Mouse (Mus musculus) forelimb bud, embryonic 11.5 days (tissue): ENCODE data around the gene Furin.
A peak's percentile ranks its signal among the peaks of the same experiment; 100 is the strongest.

ENCODE experiments used
- DNase-seq: peaks from one replicate; pipeline ENCODE4 v3.0.0-alpha.2; 2012; ENCODE audit warnings: low read depth, low spot score

Gene Furin

DNA sequence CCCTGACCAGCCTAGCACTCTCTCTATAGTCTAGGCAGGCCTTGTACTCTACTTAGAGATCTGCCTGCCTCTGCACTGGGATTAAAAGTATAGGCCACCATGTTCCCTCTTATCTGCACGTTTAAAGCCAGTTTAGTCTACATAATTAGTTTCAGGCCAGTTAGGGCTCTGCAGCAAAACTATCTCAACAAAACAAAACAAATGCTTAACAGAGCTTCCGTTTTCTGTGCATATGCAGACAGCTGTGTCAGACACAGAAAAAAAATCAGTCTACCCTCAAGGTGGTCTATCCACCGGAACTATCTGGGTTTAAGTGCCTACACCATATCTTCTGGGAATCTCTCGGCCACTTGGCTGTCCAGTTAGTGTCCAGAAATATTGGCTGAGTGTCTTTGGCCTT, 31.9 kb downstream of the Furin start:
- no peak for DNase-seq

DNA sequence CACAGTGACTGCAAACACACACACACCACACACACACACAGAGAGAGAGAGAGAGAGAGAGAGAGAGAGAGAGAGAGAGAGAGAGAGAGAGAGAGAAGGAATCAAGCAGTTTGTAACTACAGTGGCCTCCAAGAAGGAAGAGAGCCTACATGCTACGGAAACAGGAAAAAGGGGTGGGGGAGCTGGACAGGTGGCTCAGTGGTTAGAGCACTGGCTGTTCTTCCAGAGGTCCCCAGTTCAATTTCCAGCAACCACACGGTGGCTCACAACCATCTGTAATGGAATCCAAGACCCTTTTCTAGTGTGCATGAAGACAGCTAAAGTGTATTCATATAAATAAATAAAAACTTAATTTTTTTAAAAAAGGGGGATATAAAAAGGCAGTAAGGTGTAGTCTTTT, 32.6 kb downstream of the Furin start:
- DNase-seq = no peak

DNA sequence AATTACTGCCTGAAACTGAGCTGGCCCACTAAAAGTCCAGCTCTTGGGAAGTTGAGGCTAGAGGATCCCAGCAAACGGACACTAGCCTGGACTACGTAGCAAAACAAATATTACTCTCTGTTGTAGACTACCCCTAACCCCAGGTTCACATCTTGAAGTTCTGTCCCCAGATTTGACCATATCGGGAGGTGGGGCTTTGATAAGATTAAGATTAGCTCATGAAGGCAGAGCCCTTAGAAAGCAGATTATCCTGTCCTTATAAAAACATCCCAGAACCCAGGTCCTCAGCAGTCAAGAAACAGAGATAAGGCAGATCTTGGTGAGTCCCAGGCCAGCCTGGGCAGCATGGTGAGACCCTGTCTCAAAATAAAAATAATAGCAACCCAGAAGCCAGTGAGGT, 33.1 kb downstream of the Furin start:
- DNase-seq = no peak

DNA sequence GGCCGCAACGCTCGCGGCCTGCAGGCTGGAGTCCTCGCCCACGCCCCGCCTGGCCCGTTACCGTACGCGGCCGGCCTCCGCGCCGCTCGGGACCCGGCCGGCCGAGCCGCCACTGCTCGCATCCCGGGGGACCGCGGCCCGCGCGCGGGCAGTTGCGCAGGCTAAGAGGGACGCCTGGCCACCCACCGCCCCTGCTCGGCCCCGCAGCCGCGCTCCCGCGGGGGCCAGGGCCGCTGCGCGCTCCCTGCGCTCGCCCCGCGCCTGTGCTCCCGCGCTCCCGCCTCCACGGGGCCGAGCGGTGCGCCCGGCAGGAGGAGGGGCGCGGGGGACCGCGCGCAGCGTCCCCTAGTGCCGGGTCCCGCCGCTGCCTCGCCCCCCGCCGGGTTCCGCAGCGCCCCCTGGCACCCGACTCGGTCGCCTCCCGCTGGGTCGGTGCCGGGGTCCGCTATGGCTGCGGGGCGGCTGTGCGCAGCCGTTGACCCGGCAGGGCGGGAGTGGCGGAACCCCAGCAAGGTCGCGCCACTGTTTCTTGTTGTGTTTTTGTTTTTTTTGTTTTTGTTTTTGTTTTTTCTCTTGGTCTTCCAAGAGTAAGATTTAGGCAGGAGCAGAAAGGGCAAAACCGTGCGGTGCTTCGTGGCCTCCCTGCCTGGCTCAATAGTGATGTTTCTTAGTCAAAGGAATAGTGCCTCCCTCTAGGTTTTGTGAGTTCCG, 34.0 kb downstream of the Furin start, which contains the start of gene Man2a2:
Gene Man2a2 (minus strand): TSS at position 335 of the 711 bp plus-strand sequence.
- DNase-seq = peak; percentile 51

DNA sequence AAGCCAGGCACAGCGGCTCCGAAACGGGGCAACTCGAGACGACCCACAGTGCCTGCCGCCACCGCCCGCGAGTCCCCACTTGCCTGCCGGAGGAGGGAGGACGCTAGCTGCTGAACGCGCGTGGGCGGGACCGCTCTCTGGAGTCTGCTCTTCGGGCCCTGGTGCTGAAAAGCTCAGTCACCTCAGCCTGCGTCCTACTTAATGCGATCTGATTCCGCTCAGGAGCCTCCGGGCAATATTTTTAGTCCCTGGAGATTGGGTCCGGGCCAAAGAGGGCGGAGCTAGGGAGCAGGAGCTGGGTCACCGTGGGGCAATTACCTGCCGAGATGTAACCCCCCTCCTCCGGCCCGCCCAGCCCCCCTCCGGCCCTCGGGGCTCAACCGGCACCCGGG, 34.6 kb downstream of the Furin start:
- DNase-seq = peak; percentile 75

DNA sequence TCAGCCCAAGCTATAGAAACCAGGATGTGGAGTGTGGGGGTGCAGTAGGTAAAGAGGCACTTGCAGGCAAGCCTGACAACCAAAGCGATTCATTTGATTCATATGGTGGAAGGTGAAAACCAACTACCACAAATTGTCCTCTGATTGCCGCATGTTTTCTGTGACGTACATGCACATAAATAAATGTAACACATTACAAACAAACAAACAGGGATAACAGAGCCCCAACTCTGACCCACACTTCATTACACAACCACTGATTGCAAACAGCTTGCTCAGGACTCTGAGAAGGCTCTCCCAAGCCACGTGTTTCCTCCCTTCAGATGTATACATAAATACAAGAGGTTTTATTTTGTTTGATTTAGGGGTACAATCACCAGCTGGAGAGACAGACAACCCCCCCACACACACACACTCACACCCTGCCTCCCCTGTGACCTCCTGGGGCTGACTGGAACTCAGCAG, 35.2 kb downstream of the Furin start:
- DNase-seq = no peak

DNA sequence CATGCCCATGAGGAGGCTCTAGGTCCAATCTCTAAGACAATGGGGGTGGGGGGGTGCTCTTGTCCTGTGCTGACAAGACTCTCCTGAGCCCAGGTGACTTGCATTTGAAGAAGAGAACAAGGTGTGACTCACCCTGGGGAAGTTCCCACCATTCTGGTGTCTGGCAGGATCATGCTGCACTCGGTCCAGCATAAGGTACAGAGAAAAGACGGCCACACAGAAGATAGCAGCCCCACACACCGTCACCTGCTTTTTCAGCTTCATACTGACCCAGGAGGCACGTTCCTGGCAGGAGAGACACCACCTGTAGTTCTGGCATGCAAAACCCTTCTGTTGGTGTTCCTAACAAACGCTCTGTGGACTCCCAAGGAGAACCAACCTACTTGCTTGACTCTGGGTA, 35.8 kb downstream of the Furin start:
- DNase-seq = no peak

DNA sequence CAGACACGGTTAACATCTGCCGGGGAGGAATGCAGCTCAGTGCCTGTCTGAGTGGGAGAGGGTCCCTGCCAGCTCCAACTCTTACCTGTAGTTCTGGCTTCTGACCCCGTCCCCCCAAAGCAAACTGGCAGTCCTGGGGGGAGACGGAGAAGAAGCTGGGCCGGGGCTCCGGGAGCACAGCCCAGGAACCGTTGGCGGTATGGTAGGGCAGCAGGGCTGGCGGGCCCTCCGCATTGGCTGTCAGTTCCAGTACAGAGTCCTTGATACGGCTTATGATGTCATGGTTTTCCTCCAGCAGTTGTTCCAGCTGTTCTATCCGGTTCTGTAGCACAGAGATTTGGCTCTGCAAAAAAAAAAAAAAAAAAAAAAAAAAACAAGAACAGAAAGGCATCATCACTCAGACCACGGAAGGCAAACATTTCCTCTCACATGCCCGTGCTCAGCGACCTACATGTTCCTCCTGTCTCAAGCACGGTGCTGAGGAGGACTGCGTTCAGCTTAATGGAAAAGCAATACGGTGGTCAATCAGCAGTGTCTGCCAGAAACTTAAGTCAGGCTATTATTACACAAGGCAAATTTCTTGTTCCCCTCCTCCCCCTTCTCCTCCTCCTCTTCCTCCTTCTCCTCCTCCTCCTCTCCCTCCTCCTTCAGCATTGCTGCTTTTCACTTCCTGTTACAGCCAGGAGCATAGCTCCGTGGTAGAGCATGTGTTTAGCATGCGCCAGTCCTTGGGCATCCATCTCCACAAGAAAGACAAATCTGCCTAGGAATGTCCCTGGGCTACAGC, 36.4 kb downstream of the Furin start:
- DNase-seq = no peak

DNA sequence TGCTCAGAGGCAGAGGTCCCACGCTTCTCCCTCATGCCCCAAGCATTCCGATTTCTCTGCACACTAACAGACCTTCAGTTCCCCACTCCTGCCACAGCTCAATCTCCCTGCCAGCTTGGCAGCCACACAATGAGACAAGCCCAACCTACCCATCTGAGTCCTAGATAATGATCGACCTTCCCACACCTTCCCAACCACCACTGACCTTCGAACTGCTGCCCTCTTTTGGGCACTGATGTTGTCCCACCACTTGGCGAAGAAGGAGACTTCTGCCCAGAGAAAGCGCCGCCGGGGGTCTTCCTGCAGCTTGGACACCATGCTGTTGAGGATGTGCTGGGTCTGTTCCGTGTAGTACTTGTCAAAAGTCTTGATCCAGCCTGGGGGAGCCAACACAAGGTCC, 37.2 kb downstream of the Furin start:
- no peak for DNase-seq

DNA sequence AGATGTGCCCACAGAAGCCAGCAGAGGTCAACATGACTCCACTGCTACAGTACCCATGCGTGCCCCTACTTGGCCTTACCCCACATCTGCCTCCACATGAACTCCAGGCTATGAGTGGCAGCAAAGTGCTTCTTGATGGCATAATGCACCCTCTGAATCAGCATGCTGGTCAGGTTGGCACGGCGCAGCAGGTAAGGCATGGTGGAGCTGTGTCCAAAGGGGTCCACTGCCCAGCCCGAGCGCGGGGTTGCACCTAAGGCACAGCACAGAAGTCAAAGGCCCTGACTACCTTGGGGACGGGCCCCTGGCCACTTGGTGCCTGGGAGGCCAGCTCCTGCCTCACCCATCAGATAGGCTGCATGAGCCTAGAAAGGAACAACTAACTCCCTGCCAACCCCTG, 38.0 kb downstream of the Furin start:
- no peak for DNase-seq

DNA sequence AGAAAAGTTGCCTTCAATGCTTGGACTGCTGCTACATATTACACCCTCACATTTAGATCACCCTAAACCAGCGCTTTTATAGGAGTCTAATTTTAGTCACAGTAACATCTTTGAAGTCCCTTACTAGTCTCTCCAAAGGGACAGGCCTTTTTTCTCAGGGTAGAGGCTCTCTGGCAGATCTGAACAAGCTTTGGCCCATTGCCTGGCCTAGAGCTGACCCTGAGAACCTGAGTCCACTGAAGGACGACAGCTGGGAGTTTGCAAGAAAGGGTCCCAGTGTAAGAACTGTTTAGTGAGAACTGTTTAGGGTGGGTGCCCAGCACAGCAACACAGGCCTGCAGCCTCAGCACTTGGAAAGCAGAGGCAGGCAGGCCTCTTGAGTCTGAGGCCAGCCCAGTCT, 39.5 kb downstream of the Furin start:
- no peak for DNase-seq

DNA sequence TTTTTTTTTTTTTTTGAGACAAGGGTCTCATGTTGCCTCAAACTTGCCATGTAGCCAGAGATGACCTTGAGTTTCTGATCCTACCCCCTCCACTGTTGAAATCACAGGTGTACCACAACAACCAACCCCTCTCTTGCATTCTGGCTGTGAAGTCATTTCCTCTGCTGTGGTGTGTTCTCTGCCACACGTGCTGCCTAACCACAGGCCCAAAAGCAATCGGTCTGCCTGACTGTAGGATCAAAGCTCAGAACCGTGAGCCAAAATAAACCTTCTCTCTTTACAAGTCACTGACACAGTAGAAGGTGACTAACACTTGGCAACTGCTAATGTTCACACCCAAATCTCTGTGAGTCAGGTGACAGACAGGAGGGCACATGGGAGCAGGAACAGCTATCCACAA, 44.8 kb downstream of the Furin start:
- no peak for DNase-seq

DNA sequence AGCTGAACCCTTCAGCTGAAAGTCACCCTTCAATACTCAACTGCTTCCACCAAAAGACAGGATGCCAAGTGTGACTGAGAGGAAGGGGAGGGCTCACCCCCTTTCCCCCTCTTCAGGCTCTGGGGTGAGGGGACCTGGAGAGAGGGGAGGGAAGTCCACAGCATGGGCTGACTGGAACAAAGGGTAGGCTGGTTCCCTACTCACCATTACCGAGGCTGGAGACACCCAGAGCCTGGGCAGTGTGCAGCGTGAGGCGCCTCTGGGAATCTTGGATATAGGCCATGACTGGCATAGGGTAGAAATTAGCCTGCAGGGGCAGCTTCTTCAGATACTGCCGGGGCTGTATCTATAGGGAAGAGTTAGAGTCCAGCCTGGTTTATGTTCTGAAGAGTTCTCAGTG, 47.2 kb downstream of the Furin start:
- no peak for DNase-seq

DNA sequence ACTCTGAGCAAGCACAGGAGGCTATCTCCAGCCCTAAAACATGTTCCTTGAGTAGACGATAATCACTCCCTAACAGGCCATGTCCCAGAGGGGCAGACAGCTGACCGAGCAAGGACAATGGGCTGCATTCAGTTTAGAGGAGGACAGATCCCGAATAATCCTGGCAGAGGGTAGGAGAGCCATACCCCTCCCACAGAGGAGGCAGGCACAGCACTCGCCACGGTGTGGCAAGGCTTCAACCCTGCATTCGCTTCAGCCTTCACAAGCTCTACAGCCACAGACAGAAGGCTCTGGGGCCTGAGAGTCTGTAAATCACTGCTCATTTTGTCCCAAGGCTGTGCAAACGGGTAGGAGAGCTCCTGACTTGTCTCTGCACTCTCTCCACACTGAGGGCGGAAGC, 48.1 kb downstream of the Furin start:
- DNase-seq = no peak

DNA sequence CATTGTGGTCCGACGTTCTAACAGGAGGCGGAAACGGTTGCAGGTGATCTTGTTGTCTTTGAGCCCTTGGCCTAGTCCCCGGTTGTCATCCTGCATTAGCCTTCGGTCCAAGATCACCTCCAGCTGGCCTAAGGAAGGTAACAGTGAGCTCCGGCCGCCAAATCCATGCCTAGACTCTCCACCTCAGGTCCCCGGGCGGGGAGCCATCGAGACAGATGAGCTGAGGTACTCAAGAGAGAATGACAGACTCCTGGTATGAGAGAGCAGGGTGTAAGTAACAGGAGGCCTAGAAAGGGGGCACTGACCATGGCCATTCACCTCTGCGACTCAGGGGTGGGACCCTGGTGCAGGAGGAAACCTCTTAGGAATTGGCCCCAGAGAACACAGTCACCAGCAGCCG, 48.9 kb downstream of the Furin start:
- DNase-seq = no peak

DNA sequence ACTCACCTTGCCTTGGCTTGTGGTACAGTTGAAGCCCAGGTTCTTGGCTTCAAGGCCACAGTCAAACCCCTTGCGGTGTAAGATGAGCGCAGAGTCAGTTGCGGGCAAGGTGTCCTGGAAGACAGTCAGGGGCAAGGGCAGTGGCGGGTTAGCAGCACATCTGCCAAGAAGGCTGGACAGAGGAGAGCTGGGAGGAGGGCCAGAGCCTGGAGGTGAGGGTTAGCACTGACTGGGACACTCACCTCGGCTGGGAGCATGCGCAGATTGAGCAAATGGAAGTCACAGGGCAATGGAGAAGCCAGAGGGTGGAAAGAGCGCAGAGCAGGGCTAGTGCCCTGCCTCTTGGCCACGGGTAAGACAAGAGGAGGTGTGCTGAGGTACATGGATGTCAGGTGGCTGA, 52.3 kb downstream of the Furin start:
- DNase-seq = no peak

DNA sequence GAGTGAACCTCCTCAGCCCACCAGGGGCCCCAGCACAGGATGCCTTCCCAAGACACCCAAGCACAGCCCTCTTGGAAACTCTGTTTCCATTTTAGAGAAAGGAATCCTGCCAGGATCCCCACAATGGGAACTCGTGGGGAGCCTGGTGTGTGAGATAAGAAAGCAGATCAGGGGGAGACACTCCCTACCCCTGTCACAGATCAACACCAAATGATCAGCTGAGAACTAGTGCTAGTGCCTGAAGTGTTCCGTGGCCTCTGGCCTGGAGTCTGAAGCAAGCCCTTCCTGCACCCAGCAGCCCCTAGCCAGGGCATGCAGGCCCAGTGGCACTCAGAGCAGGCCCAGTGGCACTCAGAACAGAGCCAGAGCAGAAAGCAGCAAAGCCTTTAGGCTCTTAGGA, 54.4 kb downstream of the Furin start:
- no peak for DNase-seq

DNA sequence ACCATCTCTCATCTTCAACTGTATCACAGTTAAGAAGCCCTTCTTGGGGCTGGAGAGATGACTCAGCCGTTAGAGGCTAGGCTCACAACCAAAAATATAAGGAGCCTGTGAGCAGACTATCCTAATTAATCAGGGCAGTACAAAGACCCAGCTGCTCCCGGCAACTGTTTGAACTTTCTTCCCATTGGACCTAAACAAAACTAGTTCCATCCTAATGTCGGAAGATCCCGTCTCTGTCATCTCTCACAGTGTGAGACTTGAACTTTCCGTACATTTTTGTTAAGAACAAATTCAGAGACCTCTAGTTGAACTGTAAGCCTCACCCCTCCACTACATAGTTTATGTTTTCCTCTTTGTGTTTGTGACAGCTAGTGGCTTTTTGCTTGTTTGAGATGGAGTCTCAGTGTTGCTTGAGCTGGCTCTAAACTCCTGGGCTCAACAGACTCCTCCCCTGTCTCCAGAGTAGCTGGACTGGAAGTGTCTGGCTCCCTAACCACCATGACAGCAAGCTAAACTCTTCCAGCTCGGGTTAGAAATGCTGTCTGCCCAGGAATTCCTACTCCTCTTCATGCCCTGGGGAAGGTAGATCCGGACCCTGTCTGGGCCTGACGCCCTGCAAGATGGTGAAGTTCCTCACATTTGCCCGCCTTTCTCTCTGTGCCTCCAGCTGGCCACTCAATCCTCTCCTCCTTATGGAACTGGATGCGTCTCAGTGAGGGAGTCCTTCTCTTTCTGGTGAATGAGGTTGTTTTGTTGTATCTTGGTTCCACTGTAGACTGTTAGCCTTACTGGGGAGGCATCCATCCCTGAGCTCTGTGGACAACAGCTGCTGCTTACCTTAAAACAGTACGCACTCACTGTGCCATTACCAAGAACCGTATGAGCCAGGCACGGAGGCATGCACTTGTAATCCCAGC, 57.3 kb downstream of the Furin start:
- no peak for DNase-seq

DNA sequence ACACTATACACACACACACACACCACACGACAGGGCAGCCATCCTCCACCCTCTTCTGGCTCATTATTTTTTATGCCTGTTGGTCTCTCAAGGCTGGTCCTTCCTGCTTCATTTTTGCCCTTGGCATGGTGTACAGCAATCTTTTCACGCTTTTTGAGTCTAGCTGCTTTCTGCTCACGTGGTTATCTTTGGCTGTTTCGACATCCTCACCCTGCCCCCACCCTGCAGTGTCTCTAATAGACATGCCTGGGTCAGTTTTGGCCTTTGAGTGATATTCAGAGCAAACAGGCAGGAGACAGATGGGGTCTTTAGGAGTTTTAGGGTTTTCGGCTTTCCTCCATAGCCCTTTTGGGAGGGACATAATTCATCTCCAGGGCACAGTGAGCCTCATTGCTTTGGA, 58.4 kb downstream of the Furin start:
- no peak for DNase-seq

DNA sequence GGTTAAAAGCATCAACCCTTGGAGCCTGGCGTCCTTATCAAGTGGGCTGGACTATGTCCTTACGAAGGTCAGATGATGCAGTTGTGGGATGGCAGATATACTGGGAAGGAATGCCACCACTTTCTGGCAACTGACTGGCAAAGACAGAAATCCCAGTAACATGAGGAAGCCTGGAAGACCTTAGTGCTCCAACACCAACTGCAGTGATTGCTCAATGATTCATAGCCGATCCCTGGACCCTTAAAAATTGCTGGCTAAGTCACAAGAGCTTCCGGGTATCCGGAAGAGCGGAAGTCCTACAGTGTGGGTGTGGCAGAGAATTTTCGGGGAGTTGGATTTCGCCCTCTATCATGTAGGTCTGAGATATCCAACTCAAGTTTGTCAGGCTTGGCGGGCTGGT, 59.1 kb downstream of the Furin start:
- DNase-seq = no peak

DNA sequence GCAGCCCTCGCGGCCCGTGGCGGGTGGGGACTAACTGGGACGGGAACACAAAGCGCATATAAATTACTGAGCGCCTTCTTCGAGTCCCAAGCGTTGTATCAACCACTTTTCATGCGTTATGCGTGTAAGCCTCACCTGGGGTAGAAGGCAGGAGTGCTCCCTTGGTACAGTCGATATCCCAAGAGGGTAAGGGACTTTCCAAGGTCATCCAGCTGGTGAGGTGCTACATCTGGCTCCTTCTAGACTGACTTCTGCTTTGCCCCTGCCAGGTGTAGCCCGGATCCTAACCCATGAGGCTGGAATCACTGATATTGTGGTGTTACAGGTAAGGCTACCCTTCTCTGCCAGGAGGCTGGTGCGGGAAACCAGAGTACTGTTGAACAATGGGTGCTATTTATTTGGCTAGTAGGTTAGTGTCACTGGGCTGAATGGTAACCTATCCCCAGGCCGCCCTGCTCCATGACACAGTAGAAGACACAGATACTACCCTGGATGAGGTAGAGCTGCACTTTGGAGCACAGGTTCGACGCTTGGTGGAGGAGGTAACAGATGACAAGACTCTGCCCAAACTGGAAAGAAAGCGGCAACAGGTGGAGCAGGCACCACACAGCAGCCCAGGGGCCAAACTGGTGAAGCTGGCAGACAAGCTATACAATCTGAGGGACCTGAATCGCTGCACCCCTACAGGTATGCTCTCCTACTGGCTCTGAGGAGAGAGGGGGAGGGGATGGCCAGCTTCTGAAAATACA, 61.8 kb downstream of the Furin start:
- no peak for DNase-seq
